Mouse (Mus musculus) G1E (cell line): ENCODE measurements at regions not wholly inside any gene's neighbourhood (a gene's known extent, or its start where the extent isn't known, plus 50 kb on each side); places are given as distances from the start of the nearest gene placed in this dataset.

Source experiments
- ATAC-seq: 2 replicates; pipeline ENCODE4 v1.8.0; 2016; ENCODE audit warnings: mild to moderate bottlenecking; ENCODE audit not compliant: insufficient number of reproducible peaks, poor library complexity, low FRiP score, severe bottlenecking; ENCODE audit errors: extremely low read depth
- DNase-seq: peaks from one replicate; pipeline ENCODE4 v3.0.0; 2012; ENCODE audit warnings: low spot score
- H3K27me3 ChIP-seq: 2 replicates; pipeline ENCODE4 v1.6.1; 2012; ENCODE audit warnings: mild to moderate bottlenecking, low read length, inconsistent platforms; ENCODE audit not compliant: insufficient read depth
- H3K36me3 ChIP-seq: replicated peaks from 2 replicates; pipeline ENCODE3; 2012; ENCODE audit warnings: mild to moderate bottlenecking, inconsistent platforms
- H3K4me1 ChIP-seq: 2 replicates; pipeline ENCODE4 v1.6.1; 2012; ENCODE audit warnings: low read depth, low read length, inconsistent platforms, mixed read lengths; ENCODE audit not compliant: insufficient read depth
- H3K4me3 ChIP-seq: 2 replicates; pipeline ENCODE4 v1.5.1; 2012; ENCODE audit warnings: low read depth, mild to moderate bottlenecking, inconsistent platforms, low read length, moderate library complexity, mixed read lengths
- H3K9me3 ChIP-seq: replicated peaks from 2 replicates; pipeline ENCODE4 v1.6.1; 2012; ENCODE audit warnings: inconsistent platforms
- CTCF ChIP-seq: IDR thresholded peaks from 2 replicates; pipeline ENCODE4 v1.5.1; 2012; ENCODE audit warnings: low read depth, low read length, inconsistent platforms, mixed read lengths
- GATA1 ChIP-seq: IDR thresholded peaks from 2 replicates; pipeline ENCODE4 v1.6.1; 2012; ENCODE audit warnings: borderline replicate concordance, low read length, inconsistent platforms, mixed read lengths
- GATA2 ChIP-seq: IDR thresholded peaks from 2 replicates; pipeline ENCODE4 v1.6.1; 2012; ENCODE audit warnings: low read depth, low read length, inconsistent platforms, borderline replicate concordance
- POLR2AphosphoS5 ChIP-seq: IDR thresholded peaks from 2 replicates; pipeline ENCODE4 v1.6.1; 2012; ENCODE audit warnings: low read depth, low read length, inconsistent platforms; ENCODE audit not compliant: insufficient replicate concordance
- TAL1 ChIP-seq: conservative IDR thresholded peaks from 2 replicates; pipeline ENCODE4 v1.6.1; 2012; ENCODE audit warnings: low read depth, low read length, inconsistent platforms, mixed read lengths

DNA sequence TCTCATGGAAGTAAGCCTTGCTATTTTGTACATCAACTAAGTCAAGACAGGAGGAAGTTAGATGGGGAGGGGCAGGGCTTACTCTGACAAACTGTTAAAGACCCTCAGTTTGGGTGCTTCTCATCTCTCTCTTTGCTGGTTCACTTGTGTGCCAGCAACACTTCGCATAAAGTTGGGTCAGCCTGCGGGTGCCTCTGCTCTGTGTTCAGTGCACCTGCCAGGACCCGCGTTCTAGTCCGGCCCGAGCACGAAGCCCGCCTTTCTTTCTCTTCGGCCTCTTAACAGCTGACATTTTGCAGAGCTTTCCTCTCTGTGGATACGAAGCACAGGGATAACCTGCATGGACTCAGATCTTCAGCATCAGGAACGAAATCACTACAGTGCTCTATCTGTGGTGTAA, 227.1 kb upstream of the Nfe2l3 start:
- DNase-seq = no peak
- no peak for TF ChIP-seq TAL1
- TF ChIP-seq CTCF = no peak
- TF ChIP-seq POLR2AphosphoS5 = no peak
- TF ChIP-seq GATA2 = no peak
- no peak for TF ChIP-seq GATA1
- no peaks in the 10 kb centered on the region; the same call in 1 of the 2 replicates for H3K4me1 ChIP-seq
- no peak for ATAC-seq
- H3K9me3 ChIP-seq = no peaks in the 10 kb centered on the region
- no peaks in the 10 kb centered on the region for H3K36me3 ChIP-seq
- H3K27me3 ChIP-seq = peaks cover 7% of the 10 kb centered on the region
- no peak overlapping the region for H3K4me3 ChIP-seq

DNA sequence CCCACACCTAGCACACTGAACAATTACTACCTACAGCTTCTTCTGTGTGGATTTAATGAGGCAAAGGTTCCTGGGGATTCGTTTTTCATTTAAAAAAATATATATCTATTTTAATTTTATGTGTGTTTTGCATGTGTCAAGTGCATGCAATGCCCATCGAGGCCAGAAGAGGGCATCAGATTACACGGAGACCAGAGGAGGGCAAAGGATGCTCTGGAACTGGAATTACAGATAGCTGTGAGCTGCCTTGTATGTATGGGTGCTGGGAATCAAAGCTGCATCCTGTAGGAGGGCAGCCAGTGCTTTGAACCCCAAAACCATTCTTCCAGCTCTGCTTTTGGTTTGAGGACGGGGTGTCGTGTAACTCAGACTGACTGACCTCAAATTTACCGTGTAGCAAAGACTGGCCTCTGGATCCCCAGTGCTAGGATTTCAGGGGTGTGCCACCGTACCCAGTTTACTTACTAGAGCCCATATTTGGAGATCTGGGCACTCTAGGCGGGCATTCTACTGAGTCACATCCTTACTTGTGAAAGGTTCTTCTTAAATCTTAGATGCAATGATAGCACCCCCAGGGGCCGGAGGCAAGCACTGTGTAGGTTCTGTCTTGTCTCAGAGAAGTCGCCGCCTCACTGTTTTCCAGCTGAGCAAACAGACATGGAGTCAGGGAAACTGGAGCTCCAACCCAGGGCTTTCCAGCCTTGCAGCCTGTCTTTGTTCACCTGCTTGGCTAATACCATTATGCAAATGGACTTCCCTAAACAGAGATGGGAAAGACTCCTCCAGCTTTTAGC, 225.6 kb upstream of the Nfe2l3 start:
- H3K36me3 ChIP-seq = no peaks in the 10 kb centered on the region
- H3K9me3 ChIP-seq = no peaks in the 10 kb centered on the region
- H3K4me1 ChIP-seq = no peaks in the 10 kb centered on the region; the same call in 1 of the 2 replicates
- ATAC-seq (no peak), DNase-seq (peak; percentile 6)
- TF ChIP-seq CTCF (peak; percentile 44; the same call in 1 of the 2 replicates), GATA1 (no peak)
- peaks cover 7% of the 10 kb centered on the region for H3K27me3 ChIP-seq
- H3K4me3 ChIP-seq = no peak overlapping the region

DNA sequence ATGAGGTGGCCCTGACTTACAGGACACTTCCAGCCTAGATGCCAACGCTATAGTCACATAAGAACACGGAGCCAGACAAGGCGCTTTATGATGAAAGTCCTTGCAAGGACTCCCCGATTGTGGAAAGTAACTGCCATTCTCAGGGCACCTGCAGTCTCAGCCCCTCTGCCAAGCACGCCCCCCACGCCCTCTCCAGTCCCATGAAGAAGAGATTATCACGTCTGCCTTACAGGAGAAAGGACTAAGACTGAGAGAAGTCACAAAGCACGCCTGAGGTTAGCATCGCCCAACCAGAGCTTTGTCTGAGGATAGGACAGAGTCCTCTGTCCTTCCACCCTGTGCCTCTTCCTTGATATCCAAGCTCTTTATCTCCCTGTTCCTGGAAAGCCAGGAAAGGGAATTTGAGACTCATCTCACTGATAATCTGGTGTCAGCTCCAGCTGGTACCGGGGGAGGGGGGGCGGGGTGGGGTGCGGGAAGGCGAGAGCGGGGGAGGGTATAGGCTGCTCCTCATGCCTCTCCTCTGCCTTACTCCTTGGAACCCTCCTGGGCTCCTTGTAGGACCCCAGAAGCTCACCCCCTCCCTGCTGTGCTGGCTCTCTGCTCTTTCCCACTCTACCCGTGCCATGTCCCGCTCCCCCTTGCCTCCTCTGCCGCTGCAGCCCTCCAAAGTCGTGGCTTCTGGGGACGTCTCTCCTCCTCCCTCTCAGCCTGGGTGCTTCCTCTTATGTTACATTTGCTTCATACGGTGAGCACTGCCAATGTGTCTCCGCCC, 224.7 kb upstream of the Nfe2l3 start:
- Histone ChIP-seq H3K27me3 (peaks cover 9% of the 10 kb centered on the region), H3K36me3 (no peaks in the 10 kb centered on the region), H3K9me3 (no peaks in the 10 kb centered on the region), H3K4me3 (no peak overlapping the region), H3K4me1 (no peaks in the 10 kb centered on the region; the same call in 1 of the 2 replicates)
- ATAC-seq (no peak), DNase-seq (no peak)
- no peak for TF ChIP-seq GATA2
- TF ChIP-seq GATA1 = no peak
- no peak for TF ChIP-seq TAL1
- no peak for TF ChIP-seq CTCF
- no peak for TF ChIP-seq POLR2AphosphoS5

DNA sequence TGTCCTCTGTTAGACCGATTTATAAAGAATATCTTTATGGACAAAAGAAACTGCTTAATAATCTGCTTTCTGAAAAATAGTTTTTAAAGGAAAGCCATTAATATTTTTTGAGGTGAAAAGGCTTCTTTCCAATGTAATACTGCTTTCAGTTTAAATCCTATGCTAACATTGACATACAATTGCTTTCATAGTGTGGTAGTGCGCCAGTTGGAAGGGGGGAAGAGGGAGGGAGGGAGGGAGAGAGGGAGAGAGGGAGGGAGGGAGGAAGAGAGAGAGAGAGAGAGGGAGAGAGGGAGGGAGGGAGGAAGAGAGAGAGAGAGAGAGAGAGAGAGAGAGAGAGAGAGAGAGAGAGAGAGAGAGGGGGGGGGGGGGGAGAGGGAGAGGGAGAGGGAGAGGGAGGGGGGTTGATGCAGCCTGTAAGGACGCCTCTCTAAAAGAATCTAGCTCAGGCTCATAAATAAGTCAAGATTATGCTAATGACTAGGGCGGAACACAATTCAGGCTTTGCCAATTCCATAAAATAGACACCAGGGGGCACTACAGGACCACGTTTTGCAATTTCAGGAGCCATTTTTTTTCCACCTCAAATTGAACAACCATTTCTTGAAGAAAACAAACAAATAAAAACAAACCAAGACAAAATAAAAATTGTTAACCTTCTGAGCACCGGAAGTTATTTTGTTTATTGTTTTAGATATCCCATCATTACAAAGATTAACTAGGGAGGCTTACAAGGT, 223.6 kb upstream of the Nfe2l3 start:
- ATAC-seq (peak; percentile 54), DNase-seq (peak; percentile 40)
- TF ChIP-seq GATA2 = no peak
- no peak for TF ChIP-seq POLR2AphosphoS5
- no peak for TF ChIP-seq GATA1
- no peak for TF ChIP-seq TAL1
- TF ChIP-seq CTCF = no peak
- Histone ChIP-seq H3K4me3 (no peak overlapping the region), H3K36me3 (no peaks in the 10 kb centered on the region), H3K27me3 (peaks cover 16% of the 10 kb centered on the region), H3K9me3 (no peaks in the 10 kb centered on the region), H3K4me1 (no peaks in the 10 kb centered on the region; the same call in 1 of the 2 replicates)

DNA sequence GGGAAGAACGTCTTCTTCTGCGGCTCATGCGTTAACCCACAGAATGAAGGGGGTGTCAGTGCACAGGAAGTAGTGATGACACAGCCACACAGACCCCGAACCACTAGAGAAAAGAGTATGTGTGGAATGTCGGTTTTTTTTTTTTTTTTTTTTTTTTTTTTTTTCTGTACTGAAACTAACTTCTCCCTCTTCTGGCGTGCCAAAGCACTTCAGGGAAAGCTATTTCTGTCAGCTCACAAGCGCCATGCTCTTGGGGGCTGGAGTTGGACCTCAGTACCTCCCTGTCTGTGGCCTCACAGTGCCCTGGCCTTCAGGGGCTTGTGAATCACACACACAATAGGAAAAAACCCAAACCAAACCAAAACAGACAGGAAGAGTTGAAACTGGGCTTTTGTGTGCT, 221.1 kb upstream of the Nfe2l3 start:
- ATAC-seq (no peak), DNase-seq (no peak)
- TF ChIP-seq CTCF = no peak
- TF ChIP-seq TAL1 = no peak
- no peak for TF ChIP-seq GATA2
- TF ChIP-seq POLR2AphosphoS5 = no peak
- no peak for TF ChIP-seq GATA1
- Histone ChIP-seq H3K9me3 (no peaks in the 10 kb centered on the region), H3K27me3 (peaks cover 14% of the 10 kb centered on the region), H3K4me1 (no peaks in the 10 kb centered on the region; the same call in 1 of the 2 replicates), H3K36me3 (no peaks in the 10 kb centered on the region), H3K4me3 (no peak overlapping the region)

DNA sequence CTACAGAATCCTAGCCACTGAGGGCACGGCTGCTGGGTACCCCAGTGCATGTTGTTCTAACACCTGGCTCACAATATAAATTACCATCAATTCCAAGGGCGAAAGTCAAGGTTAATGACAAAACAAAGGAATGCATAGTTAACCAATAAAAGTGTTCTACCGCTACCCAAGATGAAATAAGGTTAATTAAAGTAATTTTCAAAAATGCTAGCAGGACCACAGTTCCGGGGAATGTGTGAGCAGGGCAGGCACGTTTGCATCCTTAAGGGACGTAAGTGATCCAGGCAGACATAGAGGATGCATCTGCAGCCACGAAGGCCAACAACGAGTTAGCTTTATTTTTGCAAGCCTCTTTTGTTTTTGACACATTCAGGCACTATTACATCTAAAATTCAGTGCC, 220.3 kb upstream of the Nfe2l3 start:
- no peaks in the 10 kb centered on the region for H3K9me3 ChIP-seq
- TF ChIP-seq GATA2 (no peak), GATA1 (no peak), CTCF (no peak), TAL1 (no peak), POLR2AphosphoS5 (no peak)
- no peaks in the 10 kb centered on the region for H3K4me1 ChIP-seq
- no peaks in the 10 kb centered on the region for H3K36me3 ChIP-seq
- no peak for ATAC-seq
- H3K27me3 ChIP-seq = peaks cover 14% of the 10 kb centered on the region
- no peak overlapping the region for H3K4me3 ChIP-seq
- no peak for DNase-seq
